9 mouse cellular contexts compared by ENCODE assay signal in genomic region chr5:111755330-111755729, GRCm38 (mm10). TPM values are rescaled to one million over a fixed set of nuclear protein-coding genes. Genes with fewer than 3 reads are reported as not detected.
DNase-seq lines count a peak whose midpoint lies in the region; ATAC-seq and TF ChIP-seq lines count a peak whose summit lies in the region.
"Had no signal": no experiment of that assay in that cellular context is flagged by ENCODE, and none has a peak within 500 bp of the region (broad histone marks: within the 10 kb centered on the region; RNA-seq: fewer than 3 reads in every experiment).

No protein-coding gene starts in this region.

- H3K27ac ChIP-seq in layer of hippocampus, adult 2 months = peak overlapping the region; percentile 90; the same call in 1 of the 2 replicates
- no peak overlapping the region for H3K27ac ChIP-seq in intestine, embryonic 16.5 days (ENCODE audit: low read length)

- no peaks in the 10 kb centered on the region for H3K27me3 ChIP-seq in intestine, embryonic 16.5 days (replicated peaks; ENCODE audit: control insufficient read depth, insufficient read depth, low read length)

- no peak overlapping the region for H3K4me2 ChIP-seq in intestine, embryonic 16.5 days (ENCODE audit: low read depth, low read length)

- H3K4me1 ChIP-seq in intestine, embryonic 16.5 days (ENCODE audit: control insufficient read depth, insufficient read depth, low read length) = peaks cover 6% of the 10 kb centered on the region
- H3K4me1 ChIP-seq: megakaryocyte, embryonic 14.5 days had no signal

- H3K4me3 ChIP-seq in layer of hippocampus, adult 2 months = no peak overlapping the region
- H3K4me3 ChIP-seq in intestine, embryonic 16.5 days (ENCODE audit: low read length) = no peak overlapping the region

- ATAC-seq in intestine, embryonic 16.5 days = peak; percentile 69

- DNase-seq in layer of hippocampus, adult 2 months (ENCODE audit: low spot score in 2 of 2) = no peak
- DNase-seq in layer of hippocampus, postnatal 36 days = no peak
- peak; percentile 85 for DNase-seq in embryo, embryonic 11 days
- DNase-seq in neural tube, embryonic 10.5 days (ENCODE audit: extremely low spot score, low spot score) = peak; percentile 58
- DNase-seq in spleen, postnatal 36 days (ENCODE audit: low spot score in 2 of 2) = no peak
- DNase-seq in cerebellum, postnatal 36 days = no peak
- DNase-seq in right cerebral cortex, adult 2 months (ENCODE audit: low spot score in 2 of 2) = no peak

- no peak for TF ChIP-seq CTCF in layer of hippocampus, adult 2 months (conservative IDR thresholded peaks at IDR 0.05)

- H3K9me3 ChIP-seq in intestine, embryonic 16.5 days (ENCODE audit: control insufficient read depth, low read length) = no peaks in the 10 kb centered on the region

- no peaks in the 10 kb centered on the region for H3K36me3 ChIP-seq in intestine, embryonic 16.5 days (ENCODE audit: control insufficient read depth, insufficient read depth, low read length)

- WGBS in intestine, embryonic 16.5 days = 23% methylated on average over 5 of the region's 5 CpGs

- no peak overlapping the region for H3K9ac ChIP-seq in intestine, embryonic 16.5 days (ENCODE audit: low read depth, low read length)

RNA-seq across cellular contexts. Expression of gene Gm26897, which starts 21.6 kb away (rescaled TPM):
- not detected for total RNA-seq in layer of hippocampus, adult 2 months (2021)
- total RNA-seq in layer of hippocampus, postnatal 36 days (2021) = not detected
- not detected in 2 replicates for polyA plus RNA-seq in intestine, embryonic 16.5 days (2015; fragmentation: Nextera tagmentation; extraction: Ambion mirVana)

Comparison
In these comparisons a context has a peak if more than half of its experiments do, and no peak if none do; other contexts are left out.
1. DNase-seq: peak in embryo, embryonic 11 days (single experiment) and neural tube, embryonic 10.5 days (single experiment); none in layer of hippocampus, adult 2 months (0 of 2), layer of hippocampus, postnatal 36 days (0 of 2), spleen, postnatal 36 days (0 of 2), cerebellum, postnatal 36 days (0 of 2) and right cerebral cortex, adult 2 months (0 of 2).